Mouse (Mus musculus) C2C12 (cell line): ENCODE measurements around the gene Klk9.

Source experiments
- CTCF ChIP-seq: IDR thresholded peaks from one replicate; pipeline ENCODE4 v1.5.1; 2011; ENCODE audit not compliant: control insufficient read depth, insufficient read depth, insufficient read length
- MAX ChIP-seq: IDR thresholded peaks from one replicate; pipeline ENCODE4 v1.6.1; 2011; ENCODE audit warnings: mild to moderate bottlenecking, control low read depth
- MYOG ChIP-seq: IDR thresholded peaks from one replicate; pipeline ENCODE4 v1.6.1; 2011; ENCODE audit not compliant: control insufficient read depth, insufficient read length; ENCODE audit errors: extremely low read depth
- USF1 ChIP-seq: IDR thresholded peaks from one replicate; pipeline ENCODE4 v1.6.1; 2011; ENCODE audit warnings: low read depth, mild to moderate bottlenecking, control low read depth, moderate library complexity

GRCm38 (mm10) chr7:43777423-43777822, 14.3 kb upstream of the Klk9 start:
- TF ChIP-seq CTCF (no peak), USF1 (no peak), MYOG (no peak), MAX (no peak)
